ENCODE assay signal across 20 mouse cellular contexts in genomic region chr1:30930194-30930593, GRCm38 (mm10). TPM values are rescaled to one million over a fixed set of nuclear protein-coding genes. Genes with fewer than 3 reads are reported as not detected.
"Had no signal": no experiment of that assay in that cellular context is flagged by ENCODE, and none has a peak within 500 bp of the region (broad histone marks: within the 10 kb centered on the region; RNA-seq: fewer than 3 reads in every experiment).

No protein-coding gene starts in this region.

- H3K27me3 ChIP-seq: intestine, embryonic 15.5 days; limb, embryonic 13.5 days; neural tube, embryonic 12.5 days; neural tube, embryonic 15.5 days; stomach, embryonic 15.5 days had no signal

- H3K36me3 ChIP-seq: intestine, embryonic 15.5 days; limb, embryonic 10.5 days; limb, embryonic 13.5 days; neural tube, embryonic 12.5 days; neural tube, embryonic 15.5 days; stomach, embryonic 15.5 days had no signal

- H3K27ac ChIP-seq: intestine, embryonic 15.5 days; limb, embryonic 10.5 days; limb, embryonic 13.5 days; liver, embryonic 14.5 days; neural tube, embryonic 12.5 days; neural tube, embryonic 15.5 days; stomach, embryonic 15.5 days had no signal

- H3K4me3 ChIP-seq: intestine, embryonic 15.5 days; limb, embryonic 10.5 days; limb, embryonic 13.5 days; neural tube, embryonic 12.5 days; neural tube, embryonic 15.5 days; stomach, embryonic 15.5 days had no signal

- DNase-seq: kidney, adult 9 months; lung, adult 2 months; right cerebral cortex, postnatal 25 days; spleen, adult 18-20 months had no signal

- H3K4me2 ChIP-seq: intestine, embryonic 15.5 days; limb, embryonic 13.5 days; neural tube, embryonic 12.5 days; neural tube, embryonic 15.5 days; stomach, embryonic 15.5 days had no signal

- H3K4me1 ChIP-seq: intestine, embryonic 15.5 days; limb, embryonic 10.5 days; limb, embryonic 13.5 days; neural tube, embryonic 12.5 days; neural tube, embryonic 15.5 days; stomach, embryonic 15.5 days had no signal

- H3K9me3 ChIP-seq: intestine, embryonic 15.5 days; limb, embryonic 10.5 days; limb, embryonic 13.5 days; neural tube, embryonic 12.5 days; neural tube, embryonic 15.5 days; stomach, embryonic 15.5 days had no signal

- H3K9ac ChIP-seq: intestine, embryonic 15.5 days; limb, embryonic 13.5 days; liver, embryonic 14.5 days; neural tube, embryonic 12.5 days; neural tube, embryonic 15.5 days; stomach, embryonic 15.5 days had no signal

RNA-seq across cellular contexts. Expression of gene AC153137.1, which starts 47.6 kb away (rescaled TPM):
- total RNA-seq: layer of hippocampus, adult 18-20 months; layer of hippocampus, postnatal 14 days; left cerebral cortex, postnatal 25 days; liver, adult 2 months; midbrain, postnatal 0 days had no signal
- polyA plus RNA-seq: intestine, embryonic 15.5 days; kidney, embryonic 16.5 days; limb, embryonic 10.5 days; limb, embryonic 13.5 days; liver, adult 2 months; liver, embryonic 14.5 days; lung, adult 2 months; lung, embryonic 16.5 days; midbrain, embryonic 14.5 days; midbrain, postnatal 0 days; neural tube, embryonic 12.5 days; neural tube, embryonic 15.5 days; stomach, embryonic 15.5 days; thymus, postnatal 0 days had no signal
